Mouse (Mus musculus) megakaryocyte progenitor cell, adult 5-6 weeks (primary cell): ENCODE data around the gene Col9a1. TPM values are rescaled to one million over a fixed set of nuclear protein-coding genes. Genes with fewer than 3 reads are reported as not detected.
A peak's percentile ranks its signal among the peaks of the same experiment; 100 is the strongest.

Source experiments
- ATAC-seq: replicated peaks from 2 replicates; pipeline ENCODE4 v1.8.0; 2016; ENCODE audit warnings: mild to moderate bottlenecking, moderate TSS enrichment, inconsistent platforms; ENCODE audit not compliant: poor library complexity
- total RNA-seq, 2 experiments: library from RNA; stranded (forward) in 1 of 2; stranded (reverse) in 1 of 2; fragments of 157-497, 149-512 nt in 1 of 2; fragments of 200-1000 nt in 1 of 2; gene quantifications; 2 replicates each; pipeline versions ENCODE4 v1.2.3 to v1.2.4; 2015 to 2017

Col9a1 gene
- total RNA-seq, 2 experiments from 2014 or later: not detected

DNA sequence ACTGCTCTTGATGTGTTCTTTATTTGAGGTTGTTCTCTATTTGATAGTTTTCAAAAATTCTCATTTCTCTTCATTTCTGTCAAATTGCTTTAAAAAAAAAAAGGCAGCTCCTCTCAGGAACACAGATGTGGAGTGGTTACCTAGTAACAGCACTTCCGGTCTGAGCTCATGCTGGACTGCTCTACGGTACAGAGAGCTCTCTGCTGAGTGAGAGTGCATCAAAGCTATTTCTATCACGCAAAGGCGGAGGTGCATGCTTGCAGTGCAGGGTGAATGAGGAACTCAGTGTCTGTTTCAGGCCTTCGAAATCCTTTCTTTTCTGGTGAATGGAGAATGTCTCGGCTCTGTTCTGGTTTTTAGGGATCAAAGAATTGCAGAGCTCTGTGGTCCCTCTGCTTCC is 41.6 kb downstream of the Col9a1 start:
- ATAC-seq: no peak

DNA sequence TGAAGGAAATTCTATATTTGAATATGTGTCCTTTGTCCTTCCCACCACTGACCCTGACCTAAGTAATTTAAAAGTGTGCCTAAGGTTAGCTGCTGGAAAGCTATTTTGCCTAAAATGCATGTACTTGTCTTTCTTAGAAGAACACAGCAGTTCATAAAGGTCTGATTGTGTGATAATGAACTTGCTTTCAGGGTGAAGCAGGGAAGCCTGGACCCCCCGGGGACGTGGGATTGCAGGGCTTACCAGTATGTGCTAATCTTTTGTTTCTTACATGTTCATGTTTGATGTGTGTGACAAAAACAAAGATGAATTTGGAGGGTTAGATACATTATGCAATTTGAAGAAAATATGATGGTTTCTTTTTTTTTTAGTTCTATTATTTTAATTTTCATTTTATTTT is 44.8 kb downstream of the Col9a1 start:
- no peak for ATAC-seq

DNA sequence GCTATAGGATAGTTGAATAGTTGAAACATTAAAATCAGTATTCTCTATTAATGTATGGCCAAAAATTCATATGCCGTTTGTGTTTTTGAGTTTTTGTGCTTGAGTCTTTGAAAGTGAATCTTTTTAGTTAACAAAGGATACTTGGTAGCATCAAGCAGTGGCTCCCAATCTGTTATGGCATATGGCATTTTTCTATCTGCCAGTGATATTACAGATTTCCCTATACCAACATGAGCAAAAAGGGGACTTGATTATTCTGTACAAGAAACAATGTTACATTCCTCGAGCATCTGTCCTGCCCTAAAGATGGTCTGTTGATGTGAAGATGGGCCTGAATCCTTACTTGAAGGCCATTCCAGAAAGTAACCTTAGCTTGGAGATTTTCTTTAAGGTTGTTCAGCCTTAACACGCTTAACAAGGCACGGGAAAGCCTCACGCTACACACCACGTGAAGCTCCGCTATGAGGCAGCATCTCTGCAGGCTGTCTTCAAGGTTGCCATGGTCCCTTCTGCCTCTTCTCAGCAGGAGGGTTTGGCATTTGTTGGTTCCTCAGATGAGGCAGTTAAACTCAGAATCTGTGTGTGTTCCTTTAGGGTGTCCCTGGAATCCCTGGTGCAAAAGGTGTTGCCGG is 45.7 kb downstream of the Col9a1 start:
- no peak for ATAC-seq

DNA sequence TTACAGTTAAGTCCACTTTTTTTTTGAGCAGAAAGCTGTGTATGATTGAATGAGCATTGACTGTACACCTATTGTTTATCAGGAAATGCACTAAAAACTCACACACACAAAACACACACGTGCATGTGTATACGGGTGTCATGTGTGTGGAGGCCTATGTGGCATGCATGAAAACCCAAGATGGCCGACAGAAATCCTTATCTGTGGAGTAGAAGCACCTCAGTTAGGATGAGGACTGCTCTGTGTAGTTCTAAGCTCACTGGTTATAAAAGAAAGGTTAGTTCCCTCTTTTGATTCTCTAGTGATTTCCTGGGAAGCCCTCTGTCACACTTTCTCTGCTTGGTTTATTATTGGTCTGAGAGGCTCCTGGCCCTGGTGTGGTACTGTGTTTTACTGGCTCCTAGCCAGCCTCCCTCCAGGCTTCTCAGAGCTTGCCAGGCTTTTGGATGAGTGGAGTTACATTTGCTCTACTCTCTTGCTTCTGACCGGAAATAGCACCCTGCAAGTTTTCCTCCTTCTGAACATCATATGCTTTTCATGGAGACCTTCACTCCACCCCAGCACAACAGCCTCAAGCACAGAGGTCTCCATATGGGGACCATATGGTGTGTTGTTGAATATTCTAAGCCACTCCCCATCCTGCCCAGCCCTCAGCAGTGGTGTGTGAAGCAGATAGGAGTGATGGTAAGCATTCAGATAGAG is 48.6 kb downstream of the Col9a1 start:
- no peak for ATAC-seq

DNA sequence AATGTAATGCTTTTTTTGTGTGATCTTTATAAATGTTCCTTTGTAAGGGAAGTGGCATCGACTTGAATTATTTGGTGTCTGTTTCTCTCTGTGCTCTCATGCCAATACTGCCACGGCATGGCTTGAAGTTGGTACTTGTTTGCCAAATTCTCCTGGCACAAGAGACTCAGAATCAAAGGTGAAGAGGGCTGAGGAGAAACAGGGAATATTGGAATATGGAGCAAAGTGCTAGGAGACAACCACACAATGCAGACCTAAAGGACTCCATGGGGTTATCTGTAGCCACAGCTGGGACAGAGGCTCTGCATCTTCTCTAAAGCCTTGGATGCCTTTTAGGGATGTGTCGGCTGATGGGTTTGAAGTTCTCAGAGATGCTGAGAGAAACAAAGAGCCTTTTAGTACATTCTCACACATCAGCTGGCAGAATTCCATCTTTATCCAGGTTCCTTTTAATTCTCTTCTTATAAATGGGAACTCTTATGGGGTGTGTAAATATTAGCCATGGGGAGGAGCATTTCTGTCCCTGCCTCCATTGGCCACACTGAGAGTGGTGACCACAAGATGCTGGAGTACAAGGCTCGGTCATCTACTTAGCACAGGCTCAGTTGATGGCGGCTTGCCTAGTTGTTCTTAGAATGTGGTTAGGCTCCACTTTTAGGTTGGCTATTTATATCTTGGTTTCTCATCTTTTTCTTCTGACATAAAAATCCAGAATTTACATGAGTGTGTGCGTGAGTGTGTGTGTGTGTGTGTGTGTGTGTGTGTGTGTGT is 49.7 kb downstream of the Col9a1 start:
- no peak for ATAC-seq

DNA sequence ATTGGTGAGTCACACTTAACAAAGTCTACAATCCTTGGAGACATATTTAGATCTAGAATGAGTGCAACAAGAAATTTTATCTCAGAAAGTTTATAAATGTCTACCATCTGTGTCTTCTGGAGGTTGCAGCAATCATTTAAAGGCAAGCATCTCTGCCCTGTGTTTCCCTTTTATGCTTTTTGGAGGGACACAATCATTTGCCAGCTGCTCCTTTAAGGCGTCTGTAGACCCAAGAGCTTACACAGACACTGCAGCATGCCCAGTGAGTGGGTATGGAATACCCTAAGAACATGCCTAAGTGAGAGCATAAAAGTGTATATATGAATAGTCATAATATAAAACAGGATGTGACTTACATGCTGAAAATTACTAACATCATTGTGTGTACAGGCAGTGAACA is 52.1 kb downstream of the Col9a1 start:
- no peak for ATAC-seq

DNA sequence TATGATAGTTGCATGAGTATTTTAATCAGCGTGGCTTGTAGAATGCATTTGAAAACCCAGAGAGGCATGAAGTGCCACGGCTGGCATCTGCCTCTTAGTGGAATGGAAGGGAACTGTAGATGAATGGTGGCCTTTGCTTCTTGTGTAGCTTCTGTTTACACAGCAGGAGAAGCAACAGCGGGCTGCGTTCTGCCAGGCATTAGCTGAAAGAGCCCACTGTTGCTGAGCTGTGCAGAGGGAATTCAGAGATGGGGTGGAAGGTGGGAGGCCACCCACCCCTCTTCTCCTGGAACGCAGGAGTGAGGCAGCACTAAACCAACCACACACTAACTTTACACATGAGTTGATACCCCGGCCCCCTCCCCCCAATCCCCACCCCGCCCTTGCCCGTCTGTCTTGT is 53.0 kb downstream of the Col9a1 start:
- no peak for ATAC-seq

DNA sequence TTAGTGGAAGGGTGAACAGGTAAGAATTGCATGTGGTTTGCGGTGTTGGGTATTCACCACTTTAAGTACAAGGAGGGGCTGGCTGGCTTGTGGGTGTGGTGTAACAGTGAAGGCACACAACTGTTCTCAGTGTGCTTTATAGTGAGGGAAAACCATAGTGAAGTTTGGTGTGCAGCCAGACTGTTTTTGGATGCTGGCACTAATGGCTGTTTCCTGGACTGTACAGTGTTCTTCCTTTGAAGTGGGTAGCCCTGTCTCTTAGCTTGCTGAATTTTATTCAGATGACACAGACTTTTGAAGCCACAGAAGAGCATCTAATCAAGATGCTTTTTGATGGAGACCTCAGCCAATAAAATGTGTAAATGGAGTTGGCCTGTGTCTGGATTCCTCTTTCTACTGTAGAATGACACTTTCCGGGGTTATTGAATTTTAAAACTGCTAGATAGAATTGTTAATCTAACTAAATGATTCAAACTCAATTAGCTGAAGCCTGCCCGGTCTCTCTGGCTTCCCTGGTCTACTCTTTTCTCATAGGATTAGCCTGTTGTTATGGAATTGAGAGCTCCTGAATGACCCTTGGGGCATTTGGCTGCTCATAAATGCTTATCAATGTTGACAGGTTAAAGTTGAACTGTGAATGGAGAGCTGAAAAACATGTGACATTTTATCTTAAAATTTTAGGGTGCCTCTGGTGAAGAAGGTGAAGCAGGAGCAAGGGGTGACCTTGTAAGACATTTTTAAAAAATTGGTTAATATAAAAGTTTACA is 54.3 kb downstream of the Col9a1 start:
- ATAC-seq: no peak

DNA sequence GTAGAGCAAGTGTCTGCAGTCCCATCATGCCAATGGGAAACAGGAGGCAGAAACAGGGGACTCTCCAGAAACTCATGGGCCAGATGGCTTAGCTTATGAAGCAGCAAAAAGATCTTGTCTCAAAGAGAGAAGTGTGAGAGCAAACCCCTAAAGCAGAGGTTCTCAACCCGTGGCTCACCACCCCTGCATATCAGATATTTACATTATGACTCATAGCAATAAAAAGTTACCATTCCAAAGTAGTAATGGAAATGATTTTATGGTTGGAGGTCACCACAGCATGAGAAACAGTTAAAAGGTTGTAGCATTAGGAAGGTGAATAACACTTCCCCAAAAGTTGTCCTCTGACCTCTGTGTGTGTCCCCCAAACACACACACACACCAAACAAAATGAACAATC is 58.9 kb downstream of the Col9a1 start:
- ATAC-seq: no peak

DNA sequence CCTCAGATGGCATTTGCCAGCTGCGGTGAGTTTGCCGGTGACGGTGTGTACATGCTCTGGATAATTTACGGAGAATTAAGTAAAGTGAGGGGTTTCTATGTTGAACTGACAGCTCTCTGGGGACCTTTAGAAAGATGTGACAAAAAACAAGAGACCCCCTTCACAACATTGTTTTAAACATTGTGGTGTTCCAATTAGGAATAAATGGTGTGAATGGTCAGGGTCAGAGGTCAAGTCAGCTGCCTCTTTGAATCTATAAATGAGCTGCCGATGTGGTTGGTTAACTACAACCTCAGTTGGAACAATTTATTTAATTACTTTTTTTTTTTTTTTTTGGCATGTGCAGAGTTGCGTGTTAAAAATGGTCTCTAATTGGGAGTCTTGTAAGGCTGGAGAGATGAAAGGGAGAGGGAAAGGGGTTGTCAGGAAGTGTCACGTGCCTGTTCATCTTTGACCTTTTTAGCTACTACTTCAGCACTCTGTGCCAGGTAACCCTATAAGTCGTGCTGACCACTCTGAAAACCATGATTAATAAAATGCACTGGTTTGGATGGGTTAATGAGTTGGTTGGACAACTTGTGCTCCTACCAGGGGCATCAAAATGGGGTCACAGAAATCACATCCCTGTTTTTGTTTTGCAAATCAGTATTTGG is 62.8 kb downstream of the Col9a1 start:
- ATAC-seq: no peak

DNA sequence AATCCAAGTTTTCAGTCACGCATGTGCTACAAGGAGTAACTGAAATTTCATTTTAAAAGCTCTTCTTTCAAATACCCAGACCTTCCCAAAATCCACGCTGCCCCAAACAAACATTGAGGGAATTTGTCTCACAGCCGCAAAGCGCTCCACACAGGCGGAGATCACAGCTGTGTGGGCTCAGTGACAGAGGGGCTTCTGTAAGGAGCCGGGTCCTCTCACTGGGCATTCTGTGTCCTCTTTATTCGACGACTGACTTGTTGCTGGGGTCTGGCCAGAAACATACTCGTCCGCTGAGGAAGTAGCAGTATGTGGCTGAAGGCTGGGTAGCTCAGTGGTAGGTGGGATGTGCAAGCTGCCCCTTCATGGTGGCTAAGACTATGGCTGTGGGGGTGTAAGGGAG is 67.5 kb downstream of the Col9a1 start:
- no peak for ATAC-seq

DNA sequence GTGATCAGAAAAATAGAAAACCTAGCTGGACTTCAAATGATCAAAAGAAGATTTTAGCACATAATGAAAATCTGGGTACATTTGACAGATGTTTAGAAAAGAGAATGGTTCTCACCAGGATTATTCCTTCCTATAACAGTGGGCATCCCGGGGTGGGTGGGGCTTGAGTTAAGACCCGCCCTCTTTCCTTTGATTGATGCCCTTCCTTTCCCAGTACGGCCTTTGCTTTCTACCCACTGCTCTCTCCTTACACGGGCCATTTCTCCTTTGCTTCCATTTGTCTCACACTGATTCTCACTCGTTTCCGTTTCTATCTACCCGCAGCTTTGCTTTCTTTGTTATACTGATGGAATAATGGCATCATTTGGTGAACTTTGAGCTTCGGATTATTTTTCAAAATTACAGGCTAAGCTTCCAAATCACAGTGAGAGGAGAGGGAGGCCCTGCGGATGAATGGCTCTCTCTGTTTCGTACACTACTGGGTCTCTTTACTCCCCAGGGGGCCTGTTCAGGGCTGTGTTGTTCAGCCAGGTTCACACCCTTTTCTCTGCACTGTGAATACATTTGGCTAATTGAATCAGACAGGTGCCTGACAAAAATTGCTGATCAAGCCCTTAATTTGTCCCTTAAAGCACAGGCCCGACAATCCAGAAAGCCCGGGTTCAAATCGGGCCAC is 68.4 kb downstream of the Col9a1 start:
- ATAC-seq: no peak

DNA sequence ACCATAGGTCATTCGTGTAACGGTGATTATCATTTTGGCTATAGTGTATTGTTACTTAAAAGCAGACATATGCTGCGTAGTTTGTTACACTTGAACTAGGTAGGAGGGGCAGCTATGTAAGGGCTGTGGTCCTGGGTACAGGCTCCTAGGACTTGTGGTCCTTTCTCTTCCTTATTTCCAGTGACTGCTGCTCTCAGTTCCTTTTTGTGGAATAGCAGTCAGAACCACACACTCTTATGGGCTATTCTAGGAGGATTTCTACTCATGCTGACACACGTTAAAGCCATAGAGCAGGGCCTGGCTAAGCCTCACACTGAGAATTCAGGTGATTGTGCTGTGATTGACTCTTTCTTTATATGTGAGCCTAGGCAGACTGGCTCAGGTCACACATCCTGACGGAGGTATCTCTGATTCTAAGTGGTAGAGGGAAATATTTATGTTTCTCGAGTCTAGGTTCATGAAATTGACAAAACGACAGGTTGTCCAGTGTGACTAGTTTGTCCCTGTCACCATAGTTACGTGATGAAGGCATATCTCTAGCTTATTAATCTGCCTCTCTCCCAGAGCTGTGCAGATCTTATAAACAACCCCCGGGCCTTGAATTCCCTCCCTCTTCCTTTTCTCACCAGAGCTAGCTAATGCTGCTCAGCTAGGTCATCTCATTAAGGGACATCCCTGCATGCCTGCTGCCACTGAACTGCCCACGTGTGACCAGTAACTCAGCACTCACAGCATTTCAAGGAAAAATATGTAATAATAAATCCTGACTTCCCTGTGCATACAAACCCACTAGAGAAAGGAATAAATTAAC is 71.1 kb downstream of the Col9a1 start:
- peak; percentile 83 for ATAC-seq

DNA sequence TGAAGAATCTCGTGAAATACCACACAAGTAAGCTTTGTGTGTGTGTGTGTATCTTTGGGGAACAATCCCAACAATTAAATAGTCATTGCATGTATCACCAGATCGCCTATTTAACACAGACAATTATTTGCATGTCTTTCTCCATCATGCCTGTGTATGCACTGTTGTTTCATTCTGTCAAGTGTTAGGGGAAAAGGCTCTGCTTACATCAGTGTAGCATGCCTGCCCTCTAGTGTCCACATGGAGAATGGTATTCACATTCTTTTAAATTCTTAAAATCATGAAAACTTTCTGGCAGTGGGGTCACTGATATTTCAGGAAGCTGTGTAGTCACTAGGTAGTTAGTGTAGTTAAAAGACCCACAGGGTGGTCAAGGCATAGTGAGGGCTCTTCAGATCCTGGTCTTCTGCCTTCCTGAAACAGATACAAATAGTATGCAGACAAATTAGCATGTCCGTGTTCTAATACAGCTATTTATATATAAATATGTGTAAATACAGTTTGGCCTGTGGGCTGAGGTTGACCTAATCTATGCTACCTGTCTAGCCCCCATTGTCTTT is 71.8 kb downstream of the Col9a1 start:
- ATAC-seq: peak; percentile 84

DNA sequence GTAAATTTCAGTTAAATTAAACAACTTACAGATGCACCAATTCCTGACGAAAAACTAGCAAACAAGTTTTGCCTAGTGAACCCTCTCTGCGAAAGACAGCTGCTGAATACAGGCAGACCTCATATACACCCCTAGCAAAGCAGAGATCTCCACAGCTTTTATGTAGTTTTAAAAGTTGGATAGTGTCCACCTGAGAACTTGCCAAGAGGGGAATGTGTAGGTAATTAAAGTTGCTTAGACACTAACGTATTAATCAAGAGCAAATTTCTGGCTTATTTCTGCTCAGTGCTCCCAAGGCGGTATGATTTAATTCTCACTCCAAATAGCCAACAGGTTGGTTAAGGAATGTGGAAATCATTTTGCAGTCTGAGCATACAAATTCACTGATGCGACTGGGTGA is 80.6 kb downstream of the Col9a1 start:
- no peak for ATAC-seq

DNA sequence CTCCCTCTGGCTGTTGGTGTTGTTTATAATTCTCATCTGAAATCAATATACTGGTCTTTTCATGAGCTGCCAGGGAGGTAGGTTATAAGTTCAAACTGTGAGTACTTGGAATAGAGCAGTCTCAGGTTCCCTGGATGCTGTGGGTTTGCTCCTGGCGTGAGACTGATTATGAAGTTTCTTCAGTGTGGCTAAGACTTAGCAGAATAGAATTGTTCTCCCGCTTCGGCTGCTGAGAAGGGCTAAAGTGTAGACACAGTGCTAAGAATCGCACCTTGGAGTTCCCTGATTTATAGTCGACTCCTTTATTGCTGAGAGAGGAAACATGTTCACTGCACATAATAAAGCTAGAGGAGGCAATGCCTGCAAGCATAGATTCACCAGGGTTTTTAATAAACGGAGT is 82.0 kb downstream of the Col9a1 start:
- ATAC-seq: no peak

DNA sequence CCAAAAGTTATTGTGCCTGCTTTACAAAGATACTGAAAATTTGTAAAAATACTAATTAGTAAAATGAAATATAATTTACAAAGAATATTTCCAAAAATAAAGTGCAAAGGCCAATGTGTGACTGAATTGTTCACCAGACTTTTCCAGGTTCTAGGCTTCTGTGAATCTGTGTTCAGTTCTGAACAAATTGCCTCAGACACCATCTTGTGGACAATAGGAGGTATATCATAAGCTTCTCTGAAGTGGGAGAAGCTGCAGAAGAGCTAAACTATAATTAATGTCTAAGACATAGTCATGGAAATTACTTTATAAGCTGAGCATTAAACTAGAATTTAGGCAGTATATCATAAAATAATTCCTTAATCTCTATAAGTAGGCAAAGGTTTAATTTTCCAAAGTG is 83.8 kb downstream of the Col9a1 start:
- ATAC-seq: no peak

DNA sequence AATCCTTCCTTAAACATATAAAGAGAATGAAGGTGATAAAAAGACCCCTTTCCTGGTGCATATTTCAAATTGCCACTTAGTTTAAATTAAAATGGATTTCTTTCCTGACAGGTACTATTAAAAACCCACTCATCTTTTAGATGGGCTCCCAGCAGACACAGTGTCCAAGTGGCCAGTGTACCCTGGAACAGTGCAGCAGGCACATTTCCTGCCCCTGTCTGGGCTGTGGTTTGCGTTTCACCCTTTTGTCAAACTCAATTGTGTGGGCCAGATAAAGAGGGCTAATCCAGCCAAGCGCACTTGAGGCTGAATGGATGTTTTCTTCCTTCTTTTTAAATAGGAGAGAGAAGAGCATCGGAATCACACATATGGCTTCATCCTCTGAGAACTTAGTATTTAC is 89.6 kb downstream of the Col9a1 start:
- no peak for ATAC-seq

DNA sequence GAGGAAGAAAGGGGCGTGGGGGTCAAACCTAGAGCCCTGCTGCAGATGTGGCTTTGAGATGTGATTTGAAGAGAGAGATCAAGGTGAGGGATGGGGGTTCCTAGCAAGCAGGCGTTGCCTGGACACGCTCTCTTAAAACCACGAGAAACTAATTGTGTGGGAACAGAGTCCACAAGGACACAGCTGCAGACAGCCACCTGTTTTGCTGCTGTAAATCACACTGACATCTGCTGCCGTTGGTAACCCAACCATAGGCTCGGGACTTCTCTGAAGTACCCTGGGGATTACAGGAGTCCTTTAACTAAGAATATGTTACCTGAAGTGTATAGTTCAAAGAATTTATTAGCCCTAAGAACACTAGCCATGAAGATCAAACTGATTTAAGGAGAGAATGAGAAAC is 109.0 kb downstream of the Col9a1 start:
- ATAC-seq: no peak
